18 mouse cellular contexts compared by ENCODE assay signal in the genomic region with DNA sequence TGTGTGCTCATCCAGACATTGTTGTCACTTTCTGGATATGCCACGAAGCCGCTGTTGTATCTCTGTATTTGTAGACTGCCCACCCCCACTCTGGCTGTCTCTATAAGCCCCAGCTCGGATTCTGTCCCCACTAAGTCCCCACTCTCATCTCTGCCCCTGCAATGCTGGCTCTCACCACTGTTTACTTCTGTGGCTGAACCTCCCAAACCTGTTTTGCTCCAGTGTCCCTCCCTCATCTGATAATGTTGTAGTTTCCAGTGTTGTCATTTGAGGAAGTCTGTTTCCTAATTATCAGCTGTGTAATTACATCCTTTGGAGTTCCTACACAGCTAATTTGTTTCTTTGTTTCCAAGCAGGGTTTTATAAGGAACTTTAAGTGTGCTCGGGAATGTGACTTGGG.
DNase-seq lines count a peak whose midpoint lies in the region; ATAC-seq and TF ChIP-seq lines count a peak whose summit lies in the region.
"Had no signal": no experiment of that assay in that cellular context is flagged by ENCODE, and none has a peak within 500 bp of the region (broad histone marks: within the 10 kb centered on the region; RNA-seq: fewer than 3 reads in every experiment).

No protein-coding gene starts in this region.

- H3K4me1 ChIP-seq in liver, embryonic 13.5 days (replicated peaks): peaks cover 41% of the 10 kb centered on the region

- 16% methylated on average over 4 of the region's 4 CpGs for WGBS in liver, embryonic 13.5 days (ENCODE audit: insufficient replicate concordance)

- H3K4me2 ChIP-seq in liver, embryonic 13.5 days: peak overlapping the region; percentile 19; the same call in 1 of the 2 replicates
- H3K4me2 ChIP-seq: neural tube, embryonic 13.5 days had no signal

- ATAC-seq in liver, embryonic 13.5 days (ENCODE audit: low read depth): peak; percentile 42; the same call in 1 of the 2 replicates
- ATAC-seq: midbrain, embryonic 16.5 days had no signal

- no peak for DNase-seq in layer of hippocampus, adult 2 months (ENCODE audit: low spot score in 2 of 2)
- DNase-seq in layer of hippocampus, adult 18-20 months (ENCODE audit: low spot score in 2 of 2): no peak
- DNase-seq in urinary bladder, postnatal 14 days (ENCODE audit: low spot score): peak; percentile 52
- no peak for DNase-seq in urinary bladder, postnatal 10 days (ENCODE audit: low spot score)
- no peak for DNase-seq in liver, embryonic 13.5 days
- DNase-seq in thymus, postnatal 36 days: no peak
- no peak for DNase-seq in layer of hippocampus, adult 11-12 months (ENCODE audit: low spot score)
- DNase-seq: adrenal gland, postnatal 10 days; cerebellum, postnatal 36 days; gastrocnemius, postnatal 25 days; heart, postnatal 14 days; left cerebral cortex, postnatal 4 days; lung, postnatal 4 days; thymus, postnatal 25 days had no signal

- H3K27me3 ChIP-seq in liver, embryonic 13.5 days: no peaks in the 10 kb centered on the region
- H3K27me3 ChIP-seq: neural tube, embryonic 13.5 days had no signal

- no peak overlapping the region for H3K4me3 ChIP-seq in layer of hippocampus, adult 2 months
- no peak overlapping the region for H3K4me3 ChIP-seq in liver, embryonic 13.5 days (replicated peaks)
- H3K4me3 ChIP-seq: neural tube, embryonic 13.5 days had no signal

- peak; percentile 37 for TF ChIP-seq CTCF in layer of hippocampus, adult 2 months (conservative IDR thresholded peaks at IDR 0.05)

- H3K27ac ChIP-seq in layer of hippocampus, adult 2 months: no peak overlapping the region
- H3K27ac ChIP-seq in liver, embryonic 13.5 days: no peak overlapping the region; the same call in 1 of the 2 replicates
- H3K27ac ChIP-seq: kidney, postnatal 0 days; neural tube, embryonic 13.5 days had no signal

- no peak overlapping the region for H3K9ac ChIP-seq in liver, embryonic 13.5 days
- H3K9ac ChIP-seq: neural tube, embryonic 13.5 days had no signal

- no peaks in the 10 kb centered on the region for H3K9me3 ChIP-seq in liver, embryonic 13.5 days (replicated peaks)
- H3K9me3 ChIP-seq: neural tube, embryonic 13.5 days had no signal

- no peaks in the 10 kb centered on the region for H3K36me3 ChIP-seq in liver, embryonic 13.5 days
- H3K36me3 ChIP-seq: G1E; neural tube, embryonic 13.5 days had no signal
